Mouse (Mus musculus) liver (tissue): ENCODE data around the gene Bsph1.
"Not testable (repeated sequence)": the region's sequence is repeated elsewhere in the genome, so short reads cannot be mapped to it uniquely, and the experiment has no call there.

ENCODE experiments used
- DNase-seq: peaks from one replicate; pipeline ENCODE4 v3.0.0-alpha.2; 2020; ENCODE audit warnings: mixed read lengths

Gene Bsph1

DNA sequence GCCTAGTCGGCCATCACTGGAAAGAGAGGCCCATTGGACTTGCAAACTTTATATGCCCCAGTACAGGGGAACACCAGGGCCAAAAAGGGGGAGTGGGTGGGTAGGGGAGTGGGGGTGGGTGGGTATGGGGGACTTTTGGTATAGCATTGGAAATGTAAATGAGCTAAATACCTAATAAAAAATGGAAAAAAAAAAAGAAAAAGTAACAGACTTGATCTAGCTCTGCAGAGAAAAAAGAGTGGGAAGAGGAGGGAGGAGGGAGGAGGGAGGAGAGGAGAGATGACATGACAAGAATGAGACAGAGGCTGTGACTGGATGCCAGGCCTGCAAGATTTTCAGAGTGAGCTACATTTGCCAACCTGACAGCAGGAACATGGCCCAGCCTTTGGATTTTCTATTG is at the start of gene Bsph1:
Bsph1 (plus strand) TSS at position 301 of the 400 bp plus-strand sequence.
- DNase-seq = not testable (repeated sequence)

GRCm38 (mm10) chr7:13511539-13511938 is 60.9 kb downstream of the Bsph1 start:
- DNase-seq = no peak
